Mouse (Mus musculus) kidney, adult 10 weeks (tissue): Measurements from ENCODE around the gene Gm5475. TPM values are rescaled to one million over a fixed set of nuclear protein-coding genes. Genes with fewer than 3 reads are reported as not detected.

Source experiments
- polyA plus RNA-seq: library from polyadenylated mRNA; stranded (reverse); fragments of 350-450 nt; fragmentation: Illumina TruSeq; extraction: RNeasy Lipid Tissue Mini Kit (QIAGEN cat#74804); gene quantifications from one replicate; pipeline ENCODE4 v1.2.3, GENCODE M21; 2014; ENCODE audit warnings: low read depth, low replicate concordance

Gene Gm5475
- 0.49 TPM for polyA plus RNA-seq

GRCm38 (mm10) chr15:100421758-100422197 is at the start of gene Gm5475:
Gene Gm5475 (plus strand): TSS chr15:100422147.

GRCm38 (mm10) chr15:100424396-100425122 is 2.6 kb downstream of the Gm5475 start, which contains the start of gene Slc11a2:
Gene Slc11a2 (minus strand): TSS chr15:100425072.

DNA sequence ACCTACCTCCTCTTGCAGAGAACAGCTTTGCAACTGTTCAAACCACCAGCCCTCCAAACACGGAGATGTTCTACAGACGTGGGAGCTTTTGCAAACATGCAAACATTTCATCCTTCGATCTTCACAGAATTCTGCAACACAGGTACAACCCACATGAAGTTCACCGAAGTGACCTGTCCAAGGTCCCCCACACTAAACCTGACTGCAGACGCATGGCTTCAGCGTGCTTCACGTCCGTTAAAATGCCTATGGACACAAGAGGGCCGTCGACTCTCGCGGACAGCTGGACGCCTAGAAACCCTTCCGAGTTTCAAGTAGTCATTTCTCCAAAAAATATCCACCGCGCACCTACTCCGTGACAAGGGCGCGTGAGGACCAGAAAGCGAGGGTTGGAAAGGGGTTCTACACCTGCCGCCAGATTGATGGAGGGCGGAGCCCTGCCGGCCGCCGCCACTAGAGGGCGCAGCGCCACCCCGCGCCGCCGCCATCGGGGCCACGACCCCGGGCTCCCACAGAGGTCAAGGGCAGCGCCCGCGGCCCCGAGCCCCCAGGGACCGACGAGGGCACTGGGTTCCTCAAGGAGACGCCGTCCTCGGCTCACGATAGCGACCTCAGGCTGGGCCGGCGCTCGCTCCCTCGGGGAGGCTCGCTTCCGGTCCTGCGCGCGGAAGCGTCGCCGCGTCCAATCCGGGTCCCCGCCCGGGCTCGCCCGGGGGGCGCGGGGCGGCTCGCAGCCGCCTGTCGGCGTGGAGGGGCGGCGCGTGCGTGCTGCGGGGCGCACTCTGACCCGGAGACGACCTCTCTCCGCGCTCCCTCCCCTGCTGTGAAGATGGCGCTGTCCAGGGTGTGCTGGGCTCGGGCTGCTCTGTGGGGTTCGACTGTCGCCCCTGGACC is 46.6 kb downstream of the Gm5475 start, which contains the start of gene Letmd1:
Gene Letmd1, plus strand, starts transcription at position 729 of the 894 bp plus-strand sequence.

Other genes starting within 250 kb of the Gm5475 start
- 51.4 TPM for gene Atf1, start 194.3 kb upstream of the Gm5475 start, polyA plus RNA-seq
- gene Tmprss12, start 141.3 kb upstream of the Gm5475 start, polyA plus RNA-seq = not detected
- 437 TPM for gene Mettl7a1, start 118.0 kb upstream of the Gm5475 start, polyA plus RNA-seq
- gene Mettl7a3, start 87.2 kb upstream of the Gm5475 start, polyA plus RNA-seq = not detected
- gene Methig1, start 69.0 kb upstream of the Gm5475 start, polyA plus RNA-seq = 13.5 TPM
- gene Mettl7a2, start 68.9 kb upstream of the Gm5475 start, polyA plus RNA-seq = 164 TPM
- not detected for gene Higd1c, start 57.6 kb upstream of the Gm5475 start, polyA plus RNA-seq
- gene Slc11a2, start 2.9 kb downstream of the Gm5475 start, polyA plus RNA-seq = 22.7 TPM
- 21.3 TPM for gene Letmd1, start 46.9 kb downstream of the Gm5475 start, polyA plus RNA-seq
- 1.3 TPM for gene Csrnp2, start 73.3 kb downstream of the Gm5475 start, polyA plus RNA-seq
- gene Tfcp2, start 129.9 kb downstream of the Gm5475 start, polyA plus RNA-seq = 9.4 TPM
- 4.9 TPM for gene Pou6f1, start 177.8 kb downstream of the Gm5475 start, polyA plus RNA-seq
- gene Dazap2, start 193.2 kb downstream of the Gm5475 start, polyA plus RNA-seq = 293 TPM
- gene Smagp, start 214.8 kb downstream of the Gm5475 start, polyA plus RNA-seq = 1.0 TPM
- gene Bin2, start 247.4 kb downstream of the Gm5475 start, polyA plus RNA-seq = not detected